Mouse (Mus musculus) kidney, postnatal 14 days (tissue): Measurements from ENCODE around the gene Tjp3.

Experiments
- DNase-seq: peaks from one replicate; pipeline ENCODE4 v3.0.0; 2022; ENCODE audit warnings: mixed read lengths

Gene Tjp3

DNA sequence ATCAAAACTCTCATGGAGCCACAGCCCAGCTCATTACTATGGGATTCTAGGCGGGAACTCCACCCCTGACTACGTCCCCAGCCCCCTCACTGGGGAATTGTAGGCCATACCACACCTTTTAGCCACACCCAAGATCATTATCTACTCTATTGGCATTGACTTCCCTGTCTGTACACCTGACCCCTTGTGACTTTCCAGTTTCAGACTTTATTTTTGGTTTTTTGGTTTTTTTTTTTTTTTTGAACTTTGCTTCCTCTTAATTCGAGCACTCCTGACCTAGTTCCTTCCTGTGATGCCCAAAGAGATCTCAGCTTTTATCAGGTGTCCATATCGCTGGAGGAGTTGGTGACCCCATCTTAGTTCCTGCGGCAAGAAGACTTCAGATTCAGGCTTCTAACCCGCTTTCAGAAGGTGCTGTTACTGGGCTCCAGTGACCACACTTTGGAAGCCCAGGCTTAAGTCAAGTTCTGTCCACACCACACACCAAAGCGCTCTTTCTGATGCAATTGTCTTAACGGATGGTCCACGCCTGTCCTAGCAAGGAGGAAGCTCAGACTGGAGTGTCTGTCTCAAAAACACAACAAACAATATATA, at the start of gene Tjp3:
Gene Tjp3 (minus strand): TSS at position 71 of the 594 bp plus-strand sequence.
- no peak for DNase-seq

DNA sequence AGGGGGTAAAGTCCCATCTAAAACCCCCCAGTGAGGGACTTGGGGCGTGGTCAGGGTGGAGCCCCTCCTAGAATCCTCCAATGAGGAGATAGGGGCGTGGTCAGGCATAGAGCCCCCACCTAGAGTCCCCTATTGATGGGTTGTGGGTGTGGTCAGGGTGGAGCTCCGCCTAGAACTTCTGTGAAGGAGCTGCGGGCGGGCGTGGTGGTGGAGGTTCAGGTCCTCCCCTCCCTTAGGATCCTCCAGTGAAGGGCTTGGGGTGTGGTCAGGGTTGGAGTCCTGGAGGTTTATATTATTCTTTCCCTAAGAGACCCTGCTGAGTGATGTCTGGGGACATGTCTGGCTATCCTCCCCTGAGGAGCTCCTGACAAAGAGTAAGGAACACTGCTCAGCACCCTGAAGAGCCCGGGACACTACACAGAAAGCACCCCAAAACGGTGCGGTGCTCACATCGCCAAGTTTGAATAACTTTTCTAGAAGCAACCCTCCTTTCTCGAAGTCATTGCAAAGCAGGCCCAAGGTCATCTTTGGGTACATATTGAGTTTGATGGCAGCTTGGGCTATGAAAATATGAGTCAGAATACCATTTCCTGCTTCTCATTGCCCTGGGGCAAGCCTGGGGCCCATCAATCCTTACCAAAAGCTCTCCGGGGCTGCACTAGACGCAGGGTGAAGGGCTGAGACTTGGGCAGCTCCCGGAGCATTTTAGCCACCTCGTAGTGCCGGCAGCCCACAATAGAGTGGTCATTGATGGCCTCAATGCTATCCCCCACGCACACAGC, 49.4 kb upstream of the Tjp3 start:
- DNase-seq, result no peak

DNA sequence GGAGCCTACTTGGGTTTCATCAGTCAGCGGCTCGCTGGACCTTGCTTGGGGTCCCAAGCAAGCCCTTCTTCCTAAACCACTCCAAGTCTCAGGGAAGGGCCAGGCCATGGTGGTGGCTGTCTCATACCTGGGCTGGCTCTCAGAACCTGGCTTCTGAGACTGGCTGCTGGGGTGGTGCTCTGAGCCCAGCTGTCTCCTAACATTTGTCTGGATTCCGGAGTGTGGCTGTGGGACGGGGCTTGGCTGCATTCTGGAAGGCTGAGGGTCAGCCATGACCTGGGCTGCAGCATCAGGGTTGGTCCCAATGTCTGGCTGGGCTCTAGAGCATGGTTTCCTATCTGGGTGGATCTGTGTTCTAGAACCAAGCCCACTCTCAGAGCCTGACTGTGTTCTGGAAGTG, 45.2 kb upstream of the Tjp3 start:
- no peak for DNase-seq

DNA sequence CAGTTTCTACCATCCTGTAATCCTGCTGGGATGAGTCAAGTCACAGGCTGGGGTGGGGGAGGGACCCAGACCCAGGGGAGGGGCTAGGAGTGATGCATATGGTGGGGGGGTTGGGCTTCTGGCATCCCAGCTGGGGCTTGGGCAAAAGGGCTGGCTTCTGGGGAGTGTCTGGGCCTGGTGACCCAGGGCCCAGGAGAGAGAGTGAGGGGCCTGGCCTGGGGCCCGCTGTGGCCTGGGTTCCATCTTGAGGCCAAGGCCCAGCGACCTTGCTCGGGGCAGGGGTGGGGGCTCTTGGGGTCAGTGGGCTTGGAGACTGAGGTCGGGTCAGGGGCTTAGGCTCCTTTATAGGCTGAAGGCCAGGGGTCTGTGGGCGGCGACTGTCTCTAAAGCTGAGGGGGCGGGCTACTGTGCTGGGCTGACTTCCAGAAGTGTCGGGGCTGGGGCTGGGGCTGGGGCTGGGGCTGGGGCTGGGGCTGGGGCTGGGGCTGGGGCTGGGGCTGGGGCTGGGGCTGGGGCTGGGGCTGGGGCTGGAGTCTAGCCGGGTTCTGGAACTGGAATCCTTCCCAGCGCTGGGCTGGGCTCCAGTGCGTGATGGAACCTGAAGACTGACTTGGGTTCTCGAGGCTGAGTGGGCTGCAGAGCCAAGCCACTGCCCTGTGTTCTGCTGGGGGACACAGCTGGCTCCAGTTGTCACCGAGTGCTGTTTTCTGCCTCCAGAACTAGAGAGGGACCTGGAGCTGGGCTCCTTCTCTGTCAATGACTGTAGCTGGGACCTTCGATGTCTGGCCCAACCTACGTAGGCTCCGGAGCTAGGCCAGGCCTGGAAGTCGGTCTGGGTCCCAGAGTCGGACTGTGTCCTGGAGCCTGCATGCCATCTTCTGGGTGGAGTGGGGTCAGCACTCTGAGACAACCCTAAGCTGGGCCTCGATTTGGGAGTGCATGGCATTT, 44.3 kb upstream of the Tjp3 start:
- no peak for DNase-seq

DNA sequence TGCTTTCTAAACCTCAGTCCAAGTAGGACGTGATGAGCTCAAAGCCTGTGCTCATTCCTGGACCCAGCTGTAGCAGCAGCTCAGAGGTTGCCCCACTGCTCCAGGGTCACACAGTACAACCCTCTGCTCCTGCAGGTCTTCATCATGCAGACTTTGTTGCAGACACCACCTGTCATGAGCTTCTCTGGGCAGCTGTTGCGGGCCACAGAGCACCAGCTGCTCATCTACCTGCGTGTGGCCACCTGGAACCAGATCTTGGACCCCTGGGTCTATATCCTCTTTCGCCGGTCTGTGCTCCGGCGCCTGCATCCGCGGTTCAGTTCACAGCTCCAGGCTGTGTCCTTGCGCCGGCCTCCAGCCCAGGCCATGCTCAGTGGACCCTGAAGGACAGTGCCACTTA, 42.9 kb upstream of the Tjp3 start:
- DNase-seq, result no peak

DNA sequence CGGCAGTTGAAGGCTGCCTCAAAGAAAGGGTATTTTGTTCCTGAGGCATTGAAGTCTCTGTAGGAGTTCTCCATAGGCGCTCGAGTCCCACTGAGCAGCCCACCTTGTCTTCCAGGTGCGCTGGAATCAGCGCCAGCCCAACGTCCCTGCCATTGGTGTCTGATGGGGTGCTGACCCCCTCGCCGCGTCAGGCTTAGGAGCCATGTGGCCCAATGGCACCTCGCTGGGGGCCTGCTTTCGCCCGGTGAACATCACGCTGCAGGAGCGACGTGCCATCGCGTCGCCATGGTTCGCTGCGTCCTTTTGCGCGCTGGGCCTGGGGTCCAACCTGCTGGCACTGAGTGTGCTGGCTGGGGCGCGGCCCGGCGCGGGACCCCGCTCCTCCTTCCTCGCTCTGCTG, 40.9 kb upstream of the Tjp3 start:
- DNase-seq, result no peak

DNA sequence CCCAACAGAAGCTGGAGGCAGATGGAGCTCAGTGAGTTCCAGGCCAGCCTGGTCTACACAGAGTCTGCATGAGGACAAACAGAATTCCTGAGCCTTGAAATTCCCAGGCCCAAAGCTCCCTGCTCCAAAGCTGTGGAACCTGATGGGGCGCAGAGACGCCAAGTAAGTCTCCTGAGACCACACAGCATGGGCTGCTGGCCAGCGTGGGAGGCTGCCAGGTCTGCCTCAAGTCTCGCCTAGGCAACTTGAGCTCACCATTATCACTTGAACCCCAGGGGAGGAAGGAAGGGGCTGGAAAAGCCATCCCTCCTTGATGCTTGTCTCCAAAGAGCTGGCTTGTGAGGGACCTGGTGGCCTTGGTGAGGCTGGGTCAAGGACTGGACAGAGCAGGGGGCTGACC, 38.6 kb upstream of the Tjp3 start:
- peak; percentile 61 for DNase-seq

DNA sequence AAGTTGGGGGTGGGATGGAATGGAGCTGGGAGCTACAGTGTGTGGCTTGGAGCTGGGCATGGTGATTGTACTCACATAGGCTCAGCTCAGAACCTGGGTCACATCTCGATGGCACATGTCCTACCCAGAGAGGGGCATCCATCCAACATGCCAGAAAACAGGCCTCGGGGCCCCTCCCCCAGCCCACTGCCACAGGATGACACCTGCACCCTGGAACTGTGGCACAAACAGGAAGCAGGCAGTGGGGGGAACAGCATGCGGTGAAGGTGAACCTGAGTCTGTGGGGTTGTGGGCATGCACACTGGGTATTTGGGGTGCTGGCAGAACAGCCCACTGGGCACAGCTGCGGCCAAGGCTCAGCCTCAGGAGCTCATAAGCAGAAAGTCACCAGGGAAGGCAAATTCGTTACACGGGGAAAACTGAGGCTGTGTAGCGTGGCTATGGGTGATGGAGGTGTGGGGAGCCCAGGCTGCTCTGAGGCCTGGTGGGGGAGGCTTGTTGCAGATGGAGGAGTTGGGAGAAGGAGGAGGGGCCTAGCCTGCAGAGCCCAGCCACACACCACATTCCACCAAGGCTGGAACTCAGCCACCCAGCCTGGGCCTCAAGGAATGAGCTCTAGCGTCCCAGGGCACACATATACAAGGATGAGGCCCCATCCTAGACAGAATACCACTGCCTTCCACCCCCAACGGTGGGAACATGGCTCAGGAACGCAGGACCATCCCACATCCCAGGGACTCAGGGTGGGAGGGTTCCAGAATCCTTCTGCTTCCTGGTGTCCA, 38.0 kb upstream of the Tjp3 start:
- DNase-seq, result peak; percentile 64

DNA sequence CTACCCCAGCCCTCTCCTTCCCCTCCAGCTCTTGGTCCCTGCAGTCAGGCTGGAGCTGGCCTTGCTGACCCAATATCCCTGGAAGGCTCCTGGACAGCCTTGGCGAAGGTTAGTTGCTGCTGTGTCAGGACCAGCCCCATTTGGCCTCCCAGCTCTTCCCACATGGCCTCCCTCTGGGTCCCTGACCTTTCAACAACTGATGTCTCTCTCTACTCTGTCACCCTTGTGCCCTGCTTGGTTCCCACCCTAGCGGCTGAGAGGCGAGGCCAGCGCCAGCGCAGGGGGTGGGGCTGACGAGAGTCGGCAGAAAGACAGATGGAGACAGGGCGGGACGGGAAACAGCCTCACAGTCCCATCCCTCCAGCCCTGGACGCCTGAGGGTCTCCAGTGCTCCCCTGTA, 37.0 kb upstream of the Tjp3 start, which contains the start of gene Tbxa2r:
Gene Tbxa2r (plus strand): TSS at position 346 of the 400 bp plus-strand sequence.
- peak; percentile 76 for DNase-seq

DNA sequence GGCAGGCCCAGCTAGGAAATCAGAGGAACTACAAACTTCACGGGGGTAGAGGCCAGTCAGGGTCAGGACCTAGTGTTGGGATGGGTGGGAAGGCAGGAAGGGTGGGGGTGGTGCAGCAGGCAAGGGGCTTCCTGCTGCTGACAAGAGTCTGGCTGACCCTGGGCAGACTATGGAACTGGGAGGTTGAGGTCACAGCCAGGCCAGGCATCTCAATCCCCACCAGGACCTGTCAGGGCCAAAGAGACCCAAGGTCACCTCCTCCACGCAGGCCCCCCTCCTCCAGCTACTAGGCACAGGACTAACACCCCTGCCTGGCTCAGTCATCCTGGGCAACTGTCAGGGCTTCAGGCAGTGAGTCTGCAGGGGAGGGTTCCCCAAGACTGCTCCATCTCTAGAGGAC, 36.6 kb upstream of the Tjp3 start:
- DNase-seq, result peak; percentile 63

DNA sequence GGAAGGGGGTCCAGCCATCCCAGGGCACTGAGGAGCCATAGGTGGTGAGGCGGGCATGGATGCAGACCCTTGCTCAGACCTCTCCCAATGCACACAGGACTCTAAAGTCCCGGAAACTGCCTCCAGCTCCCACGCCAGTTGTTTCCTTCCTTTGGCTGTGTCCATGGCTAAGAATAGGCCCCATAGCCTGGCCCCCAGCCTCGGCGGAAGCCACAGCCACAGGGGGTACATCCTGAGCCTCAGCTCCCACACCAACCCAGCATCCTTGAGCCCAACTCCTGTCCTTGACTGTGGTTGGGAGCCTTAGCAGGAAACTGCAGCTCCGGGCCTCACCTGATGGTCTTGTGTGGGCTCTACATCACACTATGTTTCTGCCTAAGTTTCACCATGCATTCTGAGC, 35.5 kb upstream of the Tjp3 start:
- peak; percentile 80 for DNase-seq

DNA sequence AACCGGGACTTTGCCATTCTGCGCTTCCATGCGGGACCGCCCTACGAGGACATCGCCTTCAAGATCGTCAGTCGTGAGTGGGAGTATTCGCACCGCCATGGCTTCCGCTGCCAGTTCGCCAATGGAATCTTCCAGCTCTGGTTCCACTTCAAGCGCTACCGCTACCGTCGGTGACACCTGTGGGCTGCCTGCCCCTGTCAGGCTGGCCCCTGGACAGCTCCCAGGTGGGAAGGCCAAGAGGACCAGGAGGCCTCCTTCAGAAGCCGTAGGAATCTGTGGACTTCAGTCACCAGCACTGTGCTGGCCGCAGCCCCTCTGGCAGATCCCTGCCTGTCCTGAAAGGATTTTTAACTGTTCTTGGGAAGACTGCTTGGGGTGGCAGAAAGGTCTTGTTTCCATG, 34.4 kb upstream of the Tjp3 start:
- DNase-seq, result no peak

DNA sequence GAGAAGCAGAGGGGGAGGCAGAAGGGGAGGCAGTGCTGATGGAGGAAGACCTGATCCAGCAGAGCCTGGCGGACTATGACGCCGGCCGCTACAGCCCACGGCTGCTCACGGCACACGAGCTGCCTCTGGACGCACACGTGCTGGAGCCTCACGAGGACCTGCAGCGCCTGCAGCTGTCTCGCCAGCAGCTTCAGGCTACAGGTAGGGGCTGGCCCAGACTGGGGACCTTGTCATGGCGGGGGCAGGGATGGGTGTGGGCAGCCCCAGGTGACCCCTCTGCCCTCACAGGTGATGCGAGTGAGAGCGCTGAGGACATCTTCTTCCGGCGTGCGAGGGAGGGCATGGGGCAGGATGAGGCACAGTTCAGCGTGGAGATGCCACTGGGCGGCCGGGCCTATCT, 33.8 kb upstream of the Tjp3 start:
- no peak for DNase-seq

DNA sequence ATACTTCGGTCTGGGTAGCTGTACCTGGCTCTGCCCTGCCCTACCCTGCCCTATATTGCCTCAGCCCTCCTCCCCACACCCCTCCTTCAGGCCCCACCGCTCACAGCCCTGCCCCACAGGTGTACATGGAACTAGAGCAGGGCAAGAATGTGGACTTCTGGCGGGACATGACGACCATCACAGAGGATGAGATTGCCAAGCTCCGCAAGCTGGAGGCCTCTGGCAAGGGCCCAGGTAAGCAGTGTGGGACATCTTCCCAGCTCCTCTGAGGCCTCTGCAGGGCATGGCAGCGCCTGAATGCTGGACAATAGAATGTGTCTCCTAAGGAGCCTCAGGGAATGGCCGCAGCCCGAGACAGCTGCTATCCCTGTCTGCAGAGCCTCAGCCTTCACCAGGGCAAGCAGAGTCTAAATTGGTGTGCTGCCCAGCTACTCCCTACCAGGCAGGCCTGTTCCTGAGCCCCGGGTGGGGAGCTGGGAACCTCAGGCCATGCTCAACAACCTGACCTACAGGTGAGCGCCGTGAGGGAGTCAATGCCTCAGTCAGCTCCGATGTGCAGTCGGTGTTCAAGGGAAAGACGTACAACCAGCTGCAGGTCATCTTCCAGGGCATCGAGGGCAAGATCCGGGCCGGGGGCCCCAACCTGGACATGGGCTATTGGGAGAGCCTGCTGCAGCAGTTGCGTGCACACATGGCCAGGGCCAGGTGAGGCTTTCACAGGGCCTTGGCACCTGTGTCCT, 32.6 kb upstream of the Tjp3 start:
- DNase-seq, result no peak

DNA sequence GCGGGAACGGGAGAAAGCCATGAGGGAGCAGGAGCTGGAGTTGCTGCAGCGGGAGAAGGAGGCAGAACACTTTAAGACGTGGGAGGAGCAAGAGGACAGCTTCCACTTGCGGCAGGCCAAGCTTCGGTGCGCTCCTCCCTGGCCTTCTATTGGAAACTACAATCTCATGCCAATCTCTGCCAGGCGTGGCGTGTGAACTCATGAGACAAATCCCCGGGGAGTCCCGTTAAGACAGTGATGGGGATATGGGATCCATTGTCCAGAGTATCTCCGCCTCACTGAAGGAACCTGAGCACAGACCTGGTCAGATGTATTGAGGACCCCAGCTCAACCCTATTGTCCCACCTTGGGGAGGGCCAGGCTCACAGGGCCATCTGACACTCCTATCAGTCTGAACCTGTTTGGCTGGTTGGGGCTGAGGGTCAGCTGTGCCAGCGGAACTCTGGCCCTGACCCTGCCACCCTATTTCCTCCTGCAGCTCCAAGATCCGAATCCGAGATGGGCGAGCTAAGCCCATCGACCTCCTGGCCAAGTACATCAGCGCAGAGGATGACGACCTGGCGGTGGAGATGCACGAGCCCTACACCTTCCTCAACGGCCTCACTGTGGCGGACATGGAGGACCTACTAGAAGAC, 31.9 kb upstream of the Tjp3 start:
- DNase-seq, result no peak

DNA sequence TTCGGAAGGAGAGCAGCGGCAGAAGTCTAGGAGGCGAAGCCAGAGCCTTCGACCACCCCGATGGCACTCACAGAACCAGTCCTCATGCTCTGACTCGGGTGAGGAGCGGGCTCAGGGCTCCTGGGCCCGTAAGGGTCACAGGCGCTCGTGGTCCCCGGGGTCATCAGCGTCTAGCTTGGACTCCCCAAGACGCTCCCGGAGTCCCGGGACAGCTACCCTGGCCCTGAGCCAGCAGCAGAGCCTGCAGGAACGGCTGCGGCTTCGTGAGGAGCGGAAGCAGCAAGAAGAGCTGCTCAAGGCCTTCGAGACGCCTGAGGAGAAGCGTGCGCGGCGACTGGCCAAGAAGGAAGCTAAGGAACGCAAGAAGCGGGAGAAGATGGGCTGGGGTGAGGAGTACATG, 31.1 kb upstream of the Tjp3 start:
- DNase-seq, result no peak

DNA sequence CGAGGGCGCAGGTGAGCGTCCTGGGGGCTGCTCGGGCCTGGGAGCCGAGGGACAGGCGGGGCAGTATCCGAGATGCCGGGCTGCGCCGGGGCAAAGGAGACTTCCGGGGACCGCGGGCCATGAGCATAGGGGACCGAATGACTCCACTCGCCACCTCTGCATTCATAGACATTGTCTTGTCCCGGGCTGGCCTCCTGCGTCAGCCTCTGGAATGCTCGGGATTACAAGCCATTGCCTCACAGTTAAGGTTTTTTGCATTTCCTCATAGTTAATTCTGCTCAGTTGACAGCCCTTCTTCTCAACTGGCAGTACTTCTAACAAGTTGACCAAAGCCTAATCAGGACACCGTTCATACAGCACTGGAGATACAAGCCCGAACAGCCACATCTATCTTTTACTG, 30.1 kb upstream of the Tjp3 start:
- DNase-seq, result no peak

DNA sequence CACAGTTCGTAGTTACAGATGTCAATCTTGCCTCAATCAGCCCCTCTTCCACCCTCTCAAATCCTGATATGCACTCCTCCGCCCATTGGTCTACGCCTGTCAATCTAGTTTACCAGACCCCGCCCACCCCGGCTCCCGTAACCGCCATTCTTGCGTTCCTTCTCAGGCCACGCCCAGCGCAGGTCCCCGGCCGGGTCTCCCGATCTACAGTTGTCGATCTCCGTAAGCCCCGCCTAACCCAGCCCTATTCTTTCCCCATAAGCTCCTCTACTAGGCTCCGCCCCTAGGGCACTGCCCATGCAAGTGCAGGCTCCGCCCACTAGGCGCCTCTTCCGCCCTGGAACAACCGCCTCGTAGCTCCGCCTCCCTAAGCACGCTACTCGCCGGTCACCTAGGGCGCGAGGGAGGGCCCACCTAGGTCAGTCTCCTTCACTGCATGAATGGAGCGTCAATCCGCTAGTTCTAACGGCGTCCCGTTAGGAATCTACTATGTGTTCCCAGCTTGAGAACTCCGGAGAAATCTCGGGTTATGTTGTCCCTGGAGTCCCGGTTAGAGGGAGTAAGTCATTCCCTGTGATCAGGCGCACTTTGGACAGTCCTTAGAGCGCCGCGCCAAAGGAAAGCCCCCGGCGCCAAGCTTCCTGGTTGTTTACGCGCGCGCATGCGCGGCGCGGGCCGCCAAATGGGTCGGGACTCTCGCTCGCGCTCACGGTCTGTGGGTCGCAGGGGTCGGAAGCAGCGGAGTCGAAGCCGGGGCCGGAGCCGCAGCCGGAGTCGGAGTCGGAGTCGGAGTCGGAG, 29.4 kb upstream of the Tjp3 start, which contains the start of gene Cactin:
Gene Cactin (plus strand): TSS at position 554 of the 798 bp plus-strand sequence.
- DNase-seq, result peak; percentile 100

DNA sequence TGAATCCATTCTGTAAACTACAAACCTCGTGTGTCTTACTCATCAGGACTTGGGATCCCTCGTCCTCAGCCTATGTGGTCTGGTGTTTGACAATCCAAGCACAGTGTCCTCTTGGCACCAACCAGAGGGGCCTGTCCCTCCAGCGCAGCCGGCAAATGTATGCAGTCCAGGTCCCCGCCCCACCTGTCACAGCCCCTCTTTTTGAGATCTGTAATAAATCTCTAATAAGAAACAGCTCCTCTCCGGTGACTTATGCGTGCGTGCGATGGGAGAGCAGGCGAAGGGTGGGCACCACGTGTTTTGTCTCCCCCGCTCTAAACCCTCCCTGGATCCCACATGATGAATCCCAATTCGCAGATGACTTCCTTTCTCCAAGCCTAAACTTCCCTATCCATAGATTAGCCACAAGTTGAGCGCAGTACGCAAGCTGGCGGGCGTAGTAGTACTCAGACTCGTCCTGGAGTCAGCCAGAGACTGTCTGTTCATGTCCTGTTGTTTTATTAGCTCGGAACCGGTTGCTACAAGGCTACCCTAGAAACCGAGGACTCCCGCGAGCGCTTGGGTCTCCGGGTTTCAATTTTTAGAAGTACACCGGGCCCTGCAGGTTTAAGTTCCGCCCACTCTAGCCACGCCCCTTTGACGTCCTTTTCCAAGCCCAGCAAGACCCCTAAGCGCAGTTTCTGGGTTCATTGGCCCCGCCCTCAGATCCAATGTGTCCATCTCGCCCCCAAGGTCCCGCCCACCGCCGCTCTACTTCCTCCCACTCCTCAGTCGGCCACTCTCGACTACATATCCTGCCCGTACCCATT, 28.6 kb upstream of the Tjp3 start:
- DNase-seq, result peak; percentile 98

DNA sequence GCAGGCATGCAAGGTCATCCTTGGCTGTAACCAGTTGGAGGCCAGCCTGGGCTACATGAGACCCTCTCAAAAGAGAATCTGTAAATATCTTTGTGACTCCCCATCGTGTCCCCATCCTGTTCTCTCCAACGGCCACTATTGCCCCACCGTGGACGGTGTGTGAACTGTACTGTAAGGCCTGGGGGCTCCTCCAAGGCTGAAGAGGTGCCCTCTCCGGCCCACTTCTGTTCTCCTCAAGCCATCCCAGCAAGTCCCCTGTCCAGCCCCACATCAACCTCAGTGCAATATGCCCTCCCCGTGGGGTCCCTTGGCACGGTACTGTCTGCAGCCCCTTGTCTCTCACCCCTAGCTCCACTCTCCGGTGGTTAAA, 27.9 kb upstream of the Tjp3 start:
- no peak for DNase-seq
